Mouse (Mus musculus) liver, embryonic 14.5 days (tissue): ENCODE results near the gene Gm13275.
"Not testable (repeated sequence)": the region's sequence is repeated elsewhere in the genome, so short reads cannot be mapped to it uniquely, and the experiment has no call there.

Source experiments
- CTCF ChIP-seq: IDR thresholded peaks from 2 replicates; pipeline ENCODE4 v1.5.1; 2016; ENCODE audit warnings: antibody characterized with exemption, low read depth, control low read depth
- EP300 ChIP-seq: IDR thresholded peaks from 2 replicates; pipeline ENCODE4 v1.6.1; 2016; ENCODE audit warnings: antibody characterized with exemption, low read depth

- TF ChIP-seq CTCF, EP300: not testable (repeated sequence)
These were observed 11.5 kb downstream of the Gm13275 start for GRCm38 (mm10) chr4:88805761-88806160.
